Mouse (Mus musculus) T-cell, adult 2 months (primary cell): Measurements from ENCODE around the gene Gprasp1.
"Not testable (repeated sequence)": the region's sequence is repeated elsewhere in the genome, so short reads cannot be mapped to it uniquely, and the experiment has no call there.

Source experiments
- DNase-seq: peaks from one replicate; pipeline ENCODE4 v3.0.0; 2022; ENCODE audit warnings: low spot score

Gene Gprasp1

DNA sequence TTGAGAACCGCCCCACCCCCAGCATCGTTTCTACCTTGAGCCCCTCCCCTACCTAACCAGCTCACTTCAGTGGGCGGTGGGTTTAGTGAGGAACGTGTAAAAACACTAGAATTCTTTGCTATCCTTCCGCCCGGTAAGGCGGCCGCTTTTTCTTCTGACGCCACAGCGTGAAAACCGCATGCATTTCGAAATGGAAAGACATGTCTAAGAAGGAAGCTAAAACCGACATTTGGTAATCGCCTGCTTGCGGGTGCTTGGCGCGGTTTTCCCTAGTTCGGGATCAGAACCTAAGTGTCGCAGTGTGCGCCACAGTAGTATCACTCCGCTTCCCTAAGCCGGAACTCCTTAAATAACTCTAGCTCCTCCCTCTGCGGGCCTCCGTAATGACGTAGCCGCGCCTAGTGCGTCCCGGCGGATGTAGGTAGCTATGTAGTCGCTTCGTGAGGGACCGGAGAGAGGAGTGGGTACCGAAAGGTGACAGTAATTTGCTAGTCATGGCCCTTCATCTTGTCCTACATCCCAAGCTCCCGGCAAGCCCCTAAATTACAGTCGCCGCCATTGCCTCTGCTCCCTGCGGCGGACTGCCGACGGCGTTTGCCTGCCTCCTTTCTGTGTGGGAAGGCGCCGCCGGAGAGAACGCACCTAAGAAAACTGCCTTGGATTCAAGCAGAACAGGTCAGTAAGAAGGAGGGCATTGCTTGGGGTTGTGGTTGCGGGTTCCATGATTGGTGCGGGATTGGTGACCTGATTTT is at the start of gene Gprasp1, which contains the start of gene Armcx5:
TSS of gene Gprasp1 (plus strand) at position 430 of the 752 bp plus-strand sequence.
TSS of gene Armcx5 (plus strand) at position 430 of the 752 bp plus-strand sequence.
- peak; percentile 87 for DNase-seq

- no peak for DNase-seq
Observed at GRCm38 (mm10) chrX:135693633-135694032, 48.9 kb upstream of the Gprasp1 start, which contains the start of gene Tcp11x2. Tcp11x2 (minus strand) TSS chrX:135693790.

- DNase-seq, result no peak
Observed at GRCm38 (mm10) chrX:135703111-135703510, 39.4 kb upstream of the Gprasp1 start.

- no peak for DNase-seq
Observed at GRCm38 (mm10) chrX:135704349-135704748, 38.2 kb upstream of the Gprasp1 start.

DNA sequence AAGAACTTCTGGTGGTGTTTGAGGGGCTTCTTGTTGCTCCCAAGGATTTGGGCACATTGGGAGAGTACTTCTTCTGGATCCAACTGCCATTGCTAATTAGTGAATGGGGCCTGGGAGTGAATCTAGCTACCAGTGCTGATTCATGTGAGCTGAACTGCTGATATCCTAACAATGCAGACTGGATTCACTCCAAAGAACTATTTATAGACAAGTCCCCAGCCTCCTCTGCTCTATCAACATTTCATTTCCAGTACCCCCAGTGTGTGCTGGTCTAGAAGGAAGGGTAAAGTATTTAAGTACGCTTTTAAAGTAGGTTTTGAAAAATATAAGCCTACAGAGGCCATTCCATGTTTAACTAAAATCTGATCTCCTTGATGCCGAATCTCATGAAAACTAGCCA is 29.7 kb upstream of the Gprasp1 start:
- DNase-seq, result no peak

GRCm38 (mm10) chrX:135725161-135725560 is 17.4 kb upstream of the Gprasp1 start, which contains the start of gene Tmsb15a:
Tmsb15a (minus strand) TSS chrX:135725261.
- DNase-seq, result no peak

GRCm38 (mm10) chrX:135738730-135739520 is 3.6 kb upstream of the Gprasp1 start:
- no peak for DNase-seq

DNA sequence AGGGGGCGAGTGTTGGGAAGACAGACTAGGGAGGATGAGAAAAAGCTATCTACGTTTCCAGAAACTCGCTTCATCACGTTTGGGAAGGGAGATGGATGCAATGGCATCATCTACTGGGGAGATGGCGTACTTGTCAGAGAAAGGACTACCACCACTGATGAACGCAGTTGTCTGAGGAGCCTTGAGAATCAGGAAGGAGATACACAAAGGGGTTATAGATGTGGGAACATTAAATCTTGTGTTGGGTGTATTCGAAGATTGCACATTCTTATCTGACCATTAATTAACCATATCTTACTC is 473 bp downstream of the Gprasp1 start:
- DNase-seq, result no peak

GRCm38 (mm10) chrX:135745376-135745775 is 2.8 kb downstream of the Gprasp1 start:
- not testable (repeated sequence) for DNase-seq

GRCm38 (mm10) chrX:135752832-135753231 is 10.3 kb downstream of the Gprasp1 start:
- DNase-seq, result peak; percentile 56

- peak; percentile 6 for DNase-seq
Observed at GRCm38 (mm10) chrX:135761707-135762106, 19.2 kb downstream of the Gprasp1 start.

- no peak for DNase-seq
Observed at GRCm38 (mm10) chrX:135768043-135768548, 25.6 kb downstream of the Gprasp1 start.

GRCm38 (mm10) chrX:135768565-135768964 is 26.0 kb downstream of the Gprasp1 start:
- DNase-seq, result no peak

- DNase-seq, result no peak
Observed at GRCm38 (mm10) chrX:135791536-135791935, 49.0 kb downstream of the Gprasp1 start.

GRCm38 (mm10) chrX:135792326-135792725 is 49.8 kb downstream of the Gprasp1 start:
- no peak for DNase-seq

DNA sequence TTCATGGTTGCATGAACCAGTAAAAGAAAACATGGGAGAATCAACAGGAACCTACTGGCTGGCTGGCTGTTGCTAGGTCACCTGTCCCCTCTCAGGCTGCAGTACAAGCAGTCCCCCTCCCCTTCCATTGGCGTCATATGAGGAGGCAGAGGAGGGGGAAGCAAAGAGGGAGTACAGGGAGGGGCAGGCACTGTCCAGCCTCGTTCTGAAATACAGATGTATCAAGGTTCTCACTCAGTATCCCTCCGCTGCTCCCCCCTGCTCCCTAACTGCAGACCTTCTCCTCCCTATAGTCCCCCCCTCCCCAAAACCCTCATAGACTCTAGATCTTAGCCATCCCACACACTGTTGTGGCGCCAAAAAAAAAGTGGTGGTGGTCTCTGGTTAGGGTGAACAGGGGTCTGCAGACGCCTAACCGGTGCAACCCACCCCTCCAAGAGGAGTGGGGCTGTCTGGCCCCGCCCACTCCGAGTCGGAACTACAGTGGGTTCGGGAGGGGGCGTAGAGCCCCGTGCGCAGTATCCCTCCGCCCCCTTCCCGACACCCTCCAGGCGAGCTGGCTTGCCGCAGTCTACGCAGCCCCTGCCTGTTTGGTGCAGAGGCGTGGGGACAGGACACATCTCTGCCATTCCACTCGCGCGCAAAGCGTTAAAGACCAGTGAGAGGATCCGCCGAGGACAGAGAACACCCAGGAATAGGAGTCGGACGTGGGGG is 53.2 kb downstream of the Gprasp1 start:
- DNase-seq, result peak; percentile 37

DNA sequence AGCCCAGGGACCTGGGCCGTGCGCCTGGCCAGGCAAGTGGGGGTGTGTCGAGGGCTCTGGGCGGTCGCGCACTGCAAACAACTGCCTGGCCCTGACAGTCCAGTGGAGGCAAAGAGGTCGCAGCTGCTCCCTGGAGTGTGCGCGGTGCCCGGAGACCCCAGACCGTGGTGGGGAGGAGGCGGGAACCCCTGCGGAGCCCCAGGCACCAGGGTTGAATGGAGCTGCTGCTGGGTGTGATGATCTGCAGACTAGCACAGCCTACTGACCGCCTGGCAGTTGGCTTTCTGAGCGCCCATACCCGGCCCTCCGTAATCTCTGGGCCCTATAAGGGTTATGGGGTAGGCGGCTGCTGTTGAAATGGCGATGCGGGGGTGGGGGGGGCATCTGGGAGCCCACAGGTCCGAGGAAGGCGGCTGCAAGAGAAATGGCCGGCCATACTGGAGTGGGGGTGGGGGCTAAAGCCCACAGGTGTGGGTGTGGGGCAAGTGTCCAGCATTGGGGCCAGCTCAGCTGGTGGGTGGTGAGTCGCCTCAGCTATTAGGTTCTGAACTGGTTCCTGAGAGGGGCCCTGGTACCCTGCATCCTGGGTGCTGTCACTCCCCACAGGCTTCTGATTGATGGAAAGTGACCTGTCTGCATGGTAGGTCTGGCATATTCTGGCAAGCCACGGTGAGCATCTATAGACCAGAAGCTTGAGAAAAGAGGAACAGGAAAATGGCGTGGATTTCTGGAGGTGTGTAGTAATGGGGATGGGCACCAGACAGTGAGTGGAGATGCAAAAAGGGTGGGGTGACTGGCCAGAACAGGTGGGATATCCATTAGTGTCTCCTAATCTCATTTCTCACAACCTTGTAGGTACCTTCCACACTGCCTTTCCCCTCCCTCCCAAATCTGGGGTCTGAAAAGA is 54.0 kb downstream of the Gprasp1 start:
- DNase-seq, result not testable (repeated sequence)

GRCm38 (mm10) chrX:135797212-135797644 is 54.7 kb downstream of the Gprasp1 start, which contains the start of gene Bhlhb9:
Bhlhb9 (plus strand) TSS chrX:135797594.
- DNase-seq, result peak; percentile 67

DNA sequence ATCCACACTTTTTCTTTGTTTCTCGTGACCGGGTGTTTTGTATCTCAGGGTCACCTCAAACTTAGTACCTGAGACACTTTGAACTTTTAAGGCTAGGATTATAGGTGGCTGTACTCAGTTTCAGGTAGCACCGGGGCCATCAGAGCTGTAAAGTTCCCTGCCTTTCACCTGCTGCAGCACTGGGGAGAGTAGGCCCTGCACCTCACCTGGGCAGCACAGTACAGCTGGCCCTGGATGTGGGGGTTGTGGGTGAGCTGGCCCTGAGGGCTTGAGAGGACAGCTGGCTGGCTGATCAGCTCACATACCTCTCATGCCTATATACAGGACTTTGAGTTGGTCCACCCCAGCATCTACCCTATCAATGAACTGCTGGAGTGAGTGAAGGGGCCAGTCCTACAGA is 61.6 kb downstream of the Gprasp1 start:
- no peak for DNase-seq

DNA sequence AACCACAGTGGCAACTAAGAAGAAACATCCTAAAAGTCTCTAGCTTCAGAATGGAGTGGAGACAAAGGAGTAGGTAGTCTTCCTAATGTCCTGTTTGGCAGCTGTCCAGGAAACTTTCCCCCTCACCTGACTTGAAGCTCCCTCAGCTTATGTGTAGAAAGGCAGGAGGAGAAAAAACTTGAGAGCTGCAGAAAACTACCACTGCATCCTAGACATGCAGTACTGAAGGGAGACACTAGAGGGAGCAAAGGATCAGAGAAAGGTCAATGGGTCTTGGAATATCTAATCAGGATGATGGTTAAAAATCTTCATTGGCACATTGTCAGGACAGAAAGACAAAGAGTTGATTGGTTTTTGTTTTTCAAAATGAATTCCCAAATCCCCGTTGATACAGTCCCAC is 63.2 kb downstream of the Gprasp1 start:
- DNase-seq, result peak; percentile 18

DNA sequence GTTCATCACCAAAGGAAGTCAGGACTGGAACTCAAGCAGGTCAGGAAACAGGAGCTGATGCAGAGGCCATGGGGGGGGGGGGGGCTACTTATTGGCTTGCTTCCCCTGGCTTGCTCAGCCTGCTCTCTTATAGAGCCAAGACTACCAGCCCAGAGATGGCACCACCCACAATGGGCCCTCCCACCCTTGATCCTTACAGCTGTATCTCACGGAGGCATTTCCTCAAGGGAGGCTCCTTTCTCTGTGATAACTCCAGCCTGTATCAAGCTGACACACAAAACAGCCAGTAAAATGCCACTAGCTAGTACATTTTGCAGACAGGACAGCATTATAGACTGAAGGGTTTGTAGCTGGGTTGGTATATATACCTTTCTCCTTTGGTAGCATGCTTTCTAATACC is 93.4 kb downstream of the Gprasp1 start:
- DNase-seq, result not testable (repeated sequence)
